14 mouse cellular contexts compared by ENCODE assay signal in the genomic region with DNA sequence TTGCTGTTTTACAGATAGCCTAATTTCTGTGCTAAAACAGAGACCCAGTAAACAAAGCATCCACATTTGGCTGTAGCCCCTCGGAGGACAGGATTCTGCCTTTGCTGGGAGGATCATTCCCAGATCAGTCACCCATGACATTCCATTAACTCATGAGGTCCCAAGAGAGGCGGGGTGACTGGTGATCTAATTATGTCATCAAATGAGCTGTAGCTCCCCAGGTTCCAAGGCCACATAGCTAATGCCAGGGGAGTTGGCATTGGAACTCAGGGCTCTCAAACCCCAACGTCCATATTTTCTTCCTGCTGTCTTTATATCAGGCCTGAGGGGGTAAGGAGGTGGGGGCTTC. TPM values are rescaled to one million over a fixed set of nuclear protein-coding genes. Genes with fewer than 3 reads are reported as not detected.
DNase-seq lines count a peak whose midpoint lies in the region; ATAC-seq and TF ChIP-seq lines count a peak whose summit lies in the region.
"Had no signal": no experiment of that assay in that cellular context is flagged by ENCODE, and none has a peak within 500 bp of the region (broad histone marks: within the 10 kb centered on the region; RNA-seq: fewer than 3 reads in every experiment).

No protein-coding gene starts in this region.

- no peak for ATAC-seq in heart, embryonic 13.5 days (ENCODE audit: extremely low read depth, insufficient number of reproducible peaks, low FRiP score, low TSS enrichment)
- ATAC-seq in midbrain, embryonic 16.5 days = no peak
- ATAC-seq in midbrain, postnatal 0 days (ENCODE audit: low FRiP score) = no peak
- no peak for ATAC-seq in intestine, embryonic 15.5 days

- H3K9me3 ChIP-seq in heart, embryonic 13.5 days = no peaks in the 10 kb centered on the region
- H3K9me3 ChIP-seq in midbrain, embryonic 16.5 days (replicated peaks; ENCODE audit: control insufficient read depth, low read length, poor library complexity, severe bottlenecking) = no peaks in the 10 kb centered on the region
- no peaks in the 10 kb centered on the region for H3K9me3 ChIP-seq in midbrain, postnatal 0 days (ENCODE audit: low read length)
- no peaks in the 10 kb centered on the region for H3K9me3 ChIP-seq in intestine, embryonic 15.5 days
- H3K9me3 ChIP-seq: embryonic facial prominence, embryonic 12.5 days; lung, embryonic 15.5 days had no signal

- no peak overlapping the region for H3K4me3 ChIP-seq in heart, embryonic 13.5 days
- H3K4me3 ChIP-seq in midbrain, embryonic 16.5 days (ENCODE audit: low read depth, low read length) = no peak overlapping the region
- no peak overlapping the region for H3K4me3 ChIP-seq in midbrain, postnatal 0 days (ENCODE audit: low read depth, low read length)
- H3K4me3 ChIP-seq in intestine, embryonic 15.5 days (replicated peaks) = no peak overlapping the region
- H3K4me3 ChIP-seq: embryonic facial prominence, embryonic 12.5 days; heart, embryonic 12.5 days; lung, embryonic 15.5 days had no signal

- no peaks in the 10 kb centered on the region for H3K27me3 ChIP-seq in heart, embryonic 13.5 days (replicated peaks)
- no peaks in the 10 kb centered on the region for H3K27me3 ChIP-seq in midbrain, embryonic 16.5 days (ENCODE audit: control insufficient read depth, insufficient read depth, low read depth, low read length)
- no peaks in the 10 kb centered on the region for H3K27me3 ChIP-seq in midbrain, postnatal 0 days (ENCODE audit: insufficient read depth, low read length)
- no peaks in the 10 kb centered on the region for H3K27me3 ChIP-seq in intestine, embryonic 15.5 days (replicated peaks)
- H3K27me3 ChIP-seq: embryonic facial prominence, embryonic 12.5 days; heart, embryonic 12.5 days; lung, embryonic 15.5 days had no signal

- DNase-seq in heart, adult 9 months (ENCODE audit: low spot score in 2 of 2) = no peak
- DNase-seq in midbrain, postnatal 0 days (ENCODE audit: low spot score) = no peak
- DNase-seq in frontal cortex, adult 2 months (ENCODE audit: extremely low spot score in 1 of 2, low spot score in 1 of 2) = no peak
- no peak for DNase-seq in cerebellum, adult 18-20 months
- DNase-seq: cerebellum, adult 11 months; gastrocnemius, postnatal 14 days; heart, postnatal 4 days had no signal

- H3K4me2 ChIP-seq in heart, embryonic 13.5 days = no peak overlapping the region
- H3K4me2 ChIP-seq in midbrain, embryonic 16.5 days (ENCODE audit: low read length) = no peak overlapping the region
- H3K4me2 ChIP-seq in midbrain, postnatal 0 days (ENCODE audit: low read depth, low read length, poor library complexity, severe bottlenecking) = no peak overlapping the region
- H3K4me2 ChIP-seq in intestine, embryonic 15.5 days (replicated peaks) = no peak overlapping the region
- H3K4me2 ChIP-seq: embryonic facial prominence, embryonic 12.5 days; heart, embryonic 12.5 days; liver, embryonic 11.5 days; lung, embryonic 15.5 days had no signal

- H3K4me1 ChIP-seq in heart, embryonic 13.5 days = 0 out of 2 replicates have a peak, but pooled peaks cover 6% of the 10 kb centered on the region
- no peaks in the 10 kb centered on the region for H3K4me1 ChIP-seq in midbrain, embryonic 16.5 days (ENCODE audit: control insufficient read depth, insufficient read depth, low read length)
- H3K4me1 ChIP-seq in midbrain, postnatal 0 days (ENCODE audit: insufficient read depth, low read length) = no peaks in the 10 kb centered on the region
- peaks cover 21% of the 10 kb centered on the region; the same call in 1 of the 2 replicates for H3K4me1 ChIP-seq in intestine, embryonic 15.5 days (replicated peaks)
- H3K4me1 ChIP-seq: embryonic facial prominence, embryonic 12.5 days had no signal

- 0 out of 2 replicates have a peak overlapping the region, but pooled peaks have one; percentile 1 for H3K27ac ChIP-seq in heart, embryonic 13.5 days (replicated peaks)
- H3K27ac ChIP-seq in midbrain, embryonic 16.5 days (ENCODE audit: low read length) = no peak overlapping the region
- no peak overlapping the region for H3K27ac ChIP-seq in midbrain, postnatal 0 days (ENCODE audit: low read depth, low read length)
- peak overlapping the region; percentile 74; the same call in 1 of the 2 replicates for H3K27ac ChIP-seq in intestine, embryonic 15.5 days
- H3K27ac ChIP-seq: embryonic facial prominence, embryonic 12.5 days; lung, embryonic 15.5 days had no signal

- TF ChIP-seq CTCF in midbrain, postnatal 0 days (IDR thresholded peaks at IDR 0.05) = no peak

- no peak overlapping the region for H3K9ac ChIP-seq in heart, embryonic 13.5 days
- H3K9ac ChIP-seq in midbrain, embryonic 16.5 days (ENCODE audit: low read depth, low read length) = 0 out of 2 replicates have a peak overlapping the region, but pooled peaks have one; percentile 10
- H3K9ac ChIP-seq in midbrain, postnatal 0 days (replicated peaks; ENCODE audit: low read length, poor library complexity, severe bottlenecking) = no peak overlapping the region
- H3K9ac ChIP-seq in intestine, embryonic 15.5 days = no peak overlapping the region
- H3K9ac ChIP-seq: embryonic facial prominence, embryonic 12.5 days; heart, embryonic 12.5 days; lung, embryonic 15.5 days had no signal

- 44% methylated on average over 3 of the region's 3 CpGs for WGBS in heart, embryonic 13.5 days
- 13% methylated on average over 3 of the region's 3 CpGs for WGBS in midbrain, embryonic 16.5 days
- WGBS in midbrain, postnatal 0 days = 18% methylated on average over 3 of the region's 3 CpGs
- WGBS in intestine, embryonic 15.5 days = 40% methylated on average over 3 of the region's 3 CpGs

- H3K36me3 ChIP-seq in heart, embryonic 13.5 days = no peaks in the 10 kb centered on the region
- H3K36me3 ChIP-seq in midbrain, embryonic 16.5 days (ENCODE audit: control insufficient read depth, insufficient read depth, low read length) = no peaks in the 10 kb centered on the region
- no peaks in the 10 kb centered on the region for H3K36me3 ChIP-seq in midbrain, postnatal 0 days (ENCODE audit: insufficient read depth, low read length)
- H3K36me3 ChIP-seq in intestine, embryonic 15.5 days = no peaks in the 10 kb centered on the region
- H3K36me3 ChIP-seq: embryonic facial prominence, embryonic 12.5 days; heart, embryonic 12.5 days; lung, embryonic 15.5 days had no signal

RNA-seq across cellular contexts. Expression of a gene that starts 30.2 kb away (rescaled TPM):
- 1,623 and 1,726 TPM in 2 replicates for polyA plus RNA-seq in heart, embryonic 13.5 days (2015; fragmentation: Nextera tagmentation; extraction: Ambion mirVana)
- 2,888 and 3,200 TPM in 2 replicates for polyA plus RNA-seq in midbrain, embryonic 16.5 days (2015; fragmentation: Nextera tagmentation; extraction: Ambion mirVana)
- total RNA-seq in midbrain, postnatal 0 days (2014; rRNA removed) = 1,783 and 3,084 TPM in 2 replicates
- 1,997 and 2,039 TPM in 2 replicates for polyA plus RNA-seq in midbrain, postnatal 0 days (2015; fragmentation: Nextera tagmentation; extraction: Ambion mirVana)
- polyA plus RNA-seq in intestine, embryonic 15.5 days (2015; fragmentation: Nextera tagmentation; extraction: Ambion mirVana) = 1,771 and 1,977 TPM in 2 replicates
- 502 and 559 TPM in 2 replicates for polyA plus RNA-seq in frontal cortex, adult 2 months (2012; rRNA removed)

RNA-seq across cellular contexts. Expression of a gene that starts 57.7 kb away (rescaled TPM):
- polyA plus RNA-seq in heart, embryonic 13.5 days (2015; fragmentation: Nextera tagmentation; extraction: Ambion mirVana) = 18.5 and 18.8 TPM in 2 replicates
- 22.4 and 23.9 TPM in 2 replicates for polyA plus RNA-seq in midbrain, embryonic 16.5 days (2015; fragmentation: Nextera tagmentation; extraction: Ambion mirVana)
- total RNA-seq in midbrain, postnatal 0 days (2014; rRNA removed) = 30.0 and 42.5 TPM in 2 replicates
- 15.8 and 18.8 TPM in 2 replicates for polyA plus RNA-seq in midbrain, postnatal 0 days (2015; fragmentation: Nextera tagmentation; extraction: Ambion mirVana)
- polyA plus RNA-seq in intestine, embryonic 15.5 days (2015; fragmentation: Nextera tagmentation; extraction: Ambion mirVana) = 18.8 and 20.0 TPM in 2 replicates
- polyA plus RNA-seq in frontal cortex, adult 2 months (2012; rRNA removed) = 26.3 and 28.0 TPM in 2 replicates

Comparison
In these comparisons a context has a peak if more than half of its experiments do, and no peak if none do; other contexts are left out.
1. H3K27ac ChIP-seq: peak in heart, embryonic 13.5 days (single experiment) and intestine, embryonic 15.5 days (single experiment); none in midbrain, embryonic 16.5 days (single experiment) and midbrain, postnatal 0 days (single experiment).